Mouse (Mus musculus): ENCODE data around the gene Etfdh. TPM values are rescaled to one million over a fixed set of nuclear protein-coding genes. Genes with fewer than 3 reads are reported as not detected.

Gene Etfdh
- polyA plus RNA-seq, 2 experiments: 21.7 to 40.7 TPM

GRCm38 (mm10) chr3:79561784-79562715 is 67.2 kb downstream of the Etfdh start:
- no peak overlapping the region for H3K27ac ChIP-seq
- WGBS (ENCODE audit: insufficient replicate concordance): 75% methylated on average over 10 of the region's 10 CpGs

GRCm38 (mm10) chr3:79560555-79560954 is 68.7 kb downstream of the Etfdh start:
- WGBS (ENCODE audit: insufficient replicate concordance): 78% methylated on average over 6 of the region's 6 CpGs
- H3K4me3 ChIP-seq (ENCODE audit: insufficient read depth in 1 of 2, low read depth in 2 of 2, low read length in 2 of 2): no peak overlapping the region
- H3K9me3 ChIP-seq (ENCODE audit: control insufficient read depth, low read length): no peaks in the 10 kb centered on the region
- DNase-seq (ENCODE audit: low read depth in 3 of 3, low spot score in 3 of 3) (no peak), ATAC-seq (ENCODE audit: insufficient read depth) (no peak)
- no peak overlapping the region for H3K4me2 ChIP-seq (ENCODE audit: low read depth)
- H3K36me3 ChIP-seq (replicated peaks; ENCODE audit: control insufficient read depth, insufficient read depth, low read depth): no peaks in the 10 kb centered on the region; the same call in 1 of the 2 replicates
- H3K9ac ChIP-seq (replicated peaks): no peak overlapping the region
- peaks cover 7 to 10% of the 10 kb centered on the region in 2 experiments for H3K4me1 ChIP-seq (replicated peaks; ENCODE audit: control insufficient read depth in 2 of 2, insufficient read depth in 2 of 2, low read length in 1 of 2)
- no peak for TF ChIP-seq CTCF (IDR thresholded peaks at IDR 0.05; ENCODE audit: low read depth)
- no peak for TF ChIP-seq EP300 (IDR thresholded peaks at IDR 0.05; ENCODE audit: low read depth)
- no peak overlapping the region for H3K27ac ChIP-seq
- no peaks in the 10 kb centered on the region for H3K27me3 ChIP-seq (ENCODE audit: control insufficient read depth, insufficient read depth, low read length)

More at GRCm38 (mm10) chr3:79561784-79562715, 67.2 kb downstream of the Etfdh start:
- peaks cover 9 to 18% of the 10 kb centered on the region in 2 experiments for H3K4me1 ChIP-seq (replicated peaks; ENCODE audit: control insufficient read depth in 2 of 2, insufficient read depth in 2 of 2, low read length in 1 of 2)
- no peak overlapping the region for H3K9ac ChIP-seq (replicated peaks)
- H3K9me3 ChIP-seq (ENCODE audit: control insufficient read depth, low read length): no peaks in the 10 kb centered on the region
- no peaks in the 10 kb centered on the region; the same call in 1 of the 2 replicates for H3K36me3 ChIP-seq (replicated peaks; ENCODE audit: control insufficient read depth, insufficient read depth, low read depth)
- no peaks in the 10 kb centered on the region for H3K27me3 ChIP-seq (ENCODE audit: control insufficient read depth, insufficient read depth, low read length)
- ATAC-seq (ENCODE audit: insufficient read depth): no peak
- H3K4me2 ChIP-seq (ENCODE audit: low read depth): no peak overlapping the region
- TF ChIP-seq EP300 (IDR thresholded peaks at IDR 0.05; ENCODE audit: low read depth) (no peak), CTCF (IDR thresholded peaks at IDR 0.05; ENCODE audit: low read depth) (no peak)
- no peak overlapping the region for H3K4me3 ChIP-seq (ENCODE audit: insufficient read depth in 1 of 2, low read depth in 2 of 2, low read length in 2 of 2)
- DNase-seq (ENCODE audit: low read depth in 3 of 3, low spot score in 3 of 3): no peak

DNA sequence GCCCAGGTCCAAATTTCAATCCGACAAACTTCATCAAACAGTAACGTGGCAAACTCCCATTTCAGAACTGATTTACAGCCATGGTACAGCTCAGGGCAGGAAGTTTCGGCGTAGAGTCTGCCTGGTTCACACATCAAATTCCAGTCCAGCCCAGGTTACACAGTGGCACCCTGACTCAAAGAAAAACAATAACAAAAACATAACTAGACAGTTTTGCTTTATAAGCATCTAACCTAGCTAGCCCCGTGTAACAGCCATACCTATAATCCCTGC is 69.6 kb downstream of the Etfdh start:
- ATAC-seq (ENCODE audit: insufficient read depth) (no peak), DNase-seq (ENCODE audit: low read depth in 3 of 3, low spot score in 3 of 3) (no peak)
- no peak for TF ChIP-seq EP300 (IDR thresholded peaks at IDR 0.05; ENCODE audit: low read depth)
- no peak for TF ChIP-seq CTCF (IDR thresholded peaks at IDR 0.05; ENCODE audit: low read depth)
- H3K4me1 ChIP-seq (replicated peaks; ENCODE audit: control insufficient read depth in 2 of 2, insufficient read depth in 2 of 2, low read length in 1 of 2): peaks cover under 1 to 2% of the 10 kb centered on the region in 2 experiments; a peak in 3 of 4 replicates
- no peak overlapping the region for H3K4me3 ChIP-seq (ENCODE audit: insufficient read depth in 1 of 2, low read depth in 2 of 2, low read length in 2 of 2)
- no peaks in the 10 kb centered on the region; the same call in 1 of the 2 replicates for H3K36me3 ChIP-seq (replicated peaks; ENCODE audit: control insufficient read depth, insufficient read depth, low read depth)
- WGBS (ENCODE audit: insufficient replicate concordance): 73% methylated on average over 5 of the region's 5 CpGs
- H3K27ac ChIP-seq: no peak overlapping the region
- no peaks in the 10 kb centered on the region for H3K27me3 ChIP-seq (ENCODE audit: control insufficient read depth, insufficient read depth, low read length)
- H3K9ac ChIP-seq (replicated peaks): no peak overlapping the region
- H3K4me2 ChIP-seq (ENCODE audit: low read depth): no peak overlapping the region
- H3K9me3 ChIP-seq (ENCODE audit: control insufficient read depth, low read length): no peaks in the 10 kb centered on the region

GRCm38 (mm10) chr3:79559021-79559772 is 70.1 kb downstream of the Etfdh start:
- no peaks in the 10 kb centered on the region; the same call in 1 of the 2 replicates for H3K36me3 ChIP-seq (replicated peaks; ENCODE audit: control insufficient read depth, insufficient read depth, low read depth)
- H3K9ac ChIP-seq (replicated peaks): no peak overlapping the region
- no peaks in the 10 kb centered on the region for H3K27me3 ChIP-seq (ENCODE audit: control insufficient read depth, insufficient read depth, low read length)
- no peak for ATAC-seq (ENCODE audit: insufficient read depth)
- no peak overlapping the region for H3K4me3 ChIP-seq (ENCODE audit: insufficient read depth in 1 of 2, low read depth in 2 of 2, low read length in 2 of 2)
- no peak for DNase-seq (ENCODE audit: low read depth in 3 of 3, low spot score in 3 of 3)
- WGBS (ENCODE audit: insufficient replicate concordance): 71% methylated on average over 9 of the region's 9 CpGs
- H3K27ac ChIP-seq: no peak overlapping the region
- H3K4me1 ChIP-seq (replicated peaks; ENCODE audit: control insufficient read depth in 2 of 2, insufficient read depth in 2 of 2, low read length in 1 of 2): 0 out of 4 replicates have a peak, but pooled peaks cover 0 to 1% of the 10 kb centered on the region in 2 experiments
- TF ChIP-seq CTCF (IDR thresholded peaks at IDR 0.05; ENCODE audit: low read depth) (no peak), EP300 (IDR thresholded peaks at IDR 0.05; ENCODE audit: low read depth) (no peak)
- H3K9me3 ChIP-seq (ENCODE audit: control insufficient read depth, low read length): no peaks in the 10 kb centered on the region
- no peak overlapping the region for H3K4me2 ChIP-seq (ENCODE audit: low read depth)

- H3K36me3 ChIP-seq (replicated peaks; ENCODE audit: control insufficient read depth, insufficient read depth, low read depth): no peaks in the 10 kb centered on the region
- DNase-seq (ENCODE audit: low read depth in 3 of 3, low spot score in 3 of 3) (no peak), ATAC-seq (ENCODE audit: insufficient read depth) (no peak)
- peaks cover 0 to 1% of the 10 kb centered on the region in 2 experiments; a peak in 2 of 4 replicates for H3K4me1 ChIP-seq (replicated peaks; ENCODE audit: control insufficient read depth in 2 of 2, insufficient read depth in 2 of 2, low read length in 1 of 2)
- H3K9me3 ChIP-seq (ENCODE audit: control insufficient read depth, low read length): no peaks in the 10 kb centered on the region
- H3K27me3 ChIP-seq (ENCODE audit: control insufficient read depth, insufficient read depth, low read length): no peaks in the 10 kb centered on the region
- no peak overlapping the region for H3K27ac ChIP-seq
- no peak for TF ChIP-seq CTCF (IDR thresholded peaks at IDR 0.05; ENCODE audit: low read depth)
- 75% methylated on average over 6 of the region's 6 CpGs for WGBS (ENCODE audit: insufficient replicate concordance)
- H3K4me3 ChIP-seq (ENCODE audit: insufficient read depth in 1 of 2, low read depth in 2 of 2, low read length in 2 of 2): no peak overlapping the region
- no peak overlapping the region for H3K9ac ChIP-seq (replicated peaks)
- H3K4me2 ChIP-seq (ENCODE audit: low read depth): no peak overlapping the region
Observed at GRCm38 (mm10) chr3:79555061-79555460, 74.2 kb downstream of the Etfdh start.

Other genes with a start within 250 kb of the Etfdh start
- 5.2 and 5.9 TPM in 2 replicates for gene Fnip2, start 61.7 kb downstream of the Etfdh start, polyA plus RNA-seq (2012; rRNA removed)
- 3.5 TPM in 2 replicates for gene Fnip2, start 61.7 kb downstream of the Etfdh start, polyA plus RNA-seq (2014; fragmentation: Nextera tagmentation; extraction: Ambion mirVana)
- 27.5 and 59.5 TPM in 2 replicates for gene Ppid, start 38.2 kb downstream of the Etfdh start, polyA plus RNA-seq (2012; rRNA removed)
- gene Ppid, start 38.2 kb downstream of the Etfdh start, polyA plus RNA-seq (2014; fragmentation: Nextera tagmentation; extraction: Ambion mirVana): 97.9 and 109 TPM in 2 replicates
- 7.3 and 8.3 TPM in 2 replicates for gene 4930579G24Rik, start 421 bp downstream of the Etfdh start, polyA plus RNA-seq (2012; rRNA removed)
- 15.3 and 16.8 TPM in 2 replicates for gene 4930579G24Rik, start 421 bp downstream of the Etfdh start, polyA plus RNA-seq (2014; fragmentation: Nextera tagmentation; extraction: Ambion mirVana)
- gene Rxfp1, start 108.4 kb upstream of the Etfdh start, polyA plus RNA-seq (2012; rRNA removed): under 0.01 and 0.01 TPM in 2 replicates
- not detected in 2 replicates for gene Rxfp1, start 108.4 kb upstream of the Etfdh start, polyA plus RNA-seq (2014; fragmentation: Nextera tagmentation; extraction: Ambion mirVana)
- 0.68 and 0.73 TPM in 2 replicates for gene Tmem144, start 223.3 kb upstream of the Etfdh start, polyA plus RNA-seq (2012; rRNA removed)
- 1.7 and 1.9 TPM in 2 replicates for gene Tmem144, start 223.3 kb upstream of the Etfdh start, polyA plus RNA-seq (2014; fragmentation: Nextera tagmentation; extraction: Ambion mirVana)

Measured in liver, embryonic 14.5 days (tissue).